ENCODE assay signal across 9 mouse cellular contexts in the genomic region with DNA sequence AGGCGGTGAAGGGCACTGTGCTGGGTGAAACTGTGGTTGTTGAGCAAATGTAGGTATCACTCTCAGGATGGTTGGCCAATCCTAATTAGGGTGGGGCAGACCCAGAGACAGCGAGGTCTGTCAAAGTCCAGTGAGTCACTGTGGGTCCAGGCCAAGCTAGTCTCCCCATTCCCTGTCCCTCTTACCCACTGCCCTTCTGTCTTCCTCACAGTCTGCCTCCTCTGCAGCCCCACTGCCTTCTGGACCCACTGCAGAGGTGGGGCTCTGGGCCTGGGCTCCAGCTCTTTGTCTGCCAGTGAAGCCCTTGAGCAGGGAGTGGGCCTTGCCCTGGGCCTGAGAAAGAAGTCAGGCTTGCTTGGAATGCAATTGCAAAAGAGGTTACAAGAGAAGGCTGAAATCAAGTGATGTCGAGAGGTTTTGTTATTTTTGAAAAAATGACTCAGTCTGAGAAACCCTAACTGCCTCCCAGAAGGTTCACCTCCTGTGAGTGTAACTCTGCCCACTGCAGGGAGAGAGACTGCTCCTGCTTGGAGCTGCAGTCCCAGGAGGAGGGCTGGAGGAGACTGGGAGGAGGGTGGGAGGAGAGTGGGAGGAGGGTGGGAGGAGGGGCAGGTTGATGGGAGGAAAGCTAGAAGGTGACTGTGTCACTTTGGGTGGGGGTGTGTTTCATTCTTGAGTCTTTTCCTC.
DNase-seq lines count a peak whose midpoint lies in the region; ATAC-seq lines count a peak whose summit lies in the region.
"Had no signal": no experiment of that assay in that cellular context is flagged by ENCODE, and none has a peak within 500 bp of the region (broad histone marks: within the 10 kb centered on the region; RNA-seq: fewer than 3 reads in every experiment).

No protein-coding gene starts in this region.

- peaks cover 5% of the 10 kb centered on the region; the same call in 1 of the 2 replicates for H3K4me1 ChIP-seq in midbrain, embryonic 11.5 days (ENCODE audit: control insufficient read depth, insufficient read depth, low read length)
- no peaks in the 10 kb centered on the region for H3K4me1 ChIP-seq in midbrain, embryonic 16.5 days (ENCODE audit: control insufficient read depth, insufficient read depth, low read length)
- peaks cover 7% of the 10 kb centered on the region; the same call in 1 of the 2 replicates for H3K4me1 ChIP-seq in embryonic facial prominence, embryonic 14.5 days (ENCODE audit: control insufficient read depth, insufficient read depth, low read length)
- peaks cover 10% of the 10 kb centered on the region for H3K4me1 ChIP-seq in limb, embryonic 15.5 days
- 0 out of 2 replicates have a peak, but pooled peaks cover 4% of the 10 kb centered on the region for H3K4me1 ChIP-seq in forebrain, embryonic 12.5 days

- 72% methylated on average over 3 of the region's 3 CpGs for WGBS in midbrain, embryonic 11.5 days
- 75% methylated on average over 3 of the region's 3 CpGs for WGBS in midbrain, embryonic 16.5 days
- WGBS in embryonic facial prominence, embryonic 14.5 days, result 56% methylated on average over 3 of the region's 3 CpGs
- WGBS in limb, embryonic 15.5 days, result 61% methylated on average over 3 of the region's 3 CpGs
- 69% methylated on average over 3 of the region's 3 CpGs for WGBS in forebrain, embryonic 12.5 days

- H3K4me3 ChIP-seq in midbrain, embryonic 11.5 days (ENCODE audit: low read depth, low read length), result no peak overlapping the region
- no peak overlapping the region for H3K4me3 ChIP-seq in midbrain, embryonic 16.5 days (ENCODE audit: low read depth, low read length)
- H3K4me3 ChIP-seq in embryonic facial prominence, embryonic 14.5 days (ENCODE audit: low read depth, low read length), result no peak overlapping the region
- no peak overlapping the region for H3K4me3 ChIP-seq in limb, embryonic 15.5 days
- H3K4me3 ChIP-seq in forebrain, embryonic 12.5 days (replicated peaks), result no peak overlapping the region

- no peaks in the 10 kb centered on the region for H3K36me3 ChIP-seq in midbrain, embryonic 11.5 days (ENCODE audit: control insufficient read depth, insufficient read depth, low read length)
- no peaks in the 10 kb centered on the region for H3K36me3 ChIP-seq in midbrain, embryonic 16.5 days (ENCODE audit: control insufficient read depth, insufficient read depth, low read length)
- no peaks in the 10 kb centered on the region for H3K36me3 ChIP-seq in embryonic facial prominence, embryonic 14.5 days (ENCODE audit: control insufficient read depth, insufficient read depth, low read length)
- H3K36me3 ChIP-seq in limb, embryonic 15.5 days, result no peaks in the 10 kb centered on the region
- H3K36me3 ChIP-seq in forebrain, embryonic 12.5 days (replicated peaks), result no peaks in the 10 kb centered on the region

- no peaks in the 10 kb centered on the region for H3K27me3 ChIP-seq in midbrain, embryonic 11.5 days (ENCODE audit: control insufficient read depth, insufficient read depth, low read length)
- H3K27me3 ChIP-seq in midbrain, embryonic 16.5 days (ENCODE audit: control insufficient read depth, insufficient read depth, low read depth, low read length), result no peaks in the 10 kb centered on the region
- no peaks in the 10 kb centered on the region for H3K27me3 ChIP-seq in embryonic facial prominence, embryonic 14.5 days (replicated peaks; ENCODE audit: control insufficient read depth, insufficient read depth, low read length)
- no peaks in the 10 kb centered on the region for H3K27me3 ChIP-seq in limb, embryonic 15.5 days
- H3K27me3 ChIP-seq in forebrain, embryonic 12.5 days, result no peaks in the 10 kb centered on the region

- H3K9me3 ChIP-seq in midbrain, embryonic 11.5 days (ENCODE audit: control insufficient read depth, low read length), result no peaks in the 10 kb centered on the region
- no peaks in the 10 kb centered on the region for H3K9me3 ChIP-seq in midbrain, embryonic 16.5 days (replicated peaks; ENCODE audit: control insufficient read depth, low read length, poor library complexity, severe bottlenecking)
- H3K9me3 ChIP-seq in embryonic facial prominence, embryonic 14.5 days (ENCODE audit: control insufficient read depth, low read length), result no peaks in the 10 kb centered on the region
- no peaks in the 10 kb centered on the region for H3K9me3 ChIP-seq in limb, embryonic 15.5 days
- no peaks in the 10 kb centered on the region for H3K9me3 ChIP-seq in forebrain, embryonic 12.5 days

- no peak overlapping the region for H3K9ac ChIP-seq in midbrain, embryonic 11.5 days (ENCODE audit: low read length)
- H3K9ac ChIP-seq in midbrain, embryonic 16.5 days (ENCODE audit: low read depth, low read length), result no peak overlapping the region
- no peak overlapping the region for H3K9ac ChIP-seq in embryonic facial prominence, embryonic 14.5 days (ENCODE audit: low read depth, low read length)
- no peak overlapping the region for H3K9ac ChIP-seq in limb, embryonic 15.5 days
- no peak overlapping the region for H3K9ac ChIP-seq in forebrain, embryonic 12.5 days
- H3K9ac ChIP-seq: hindbrain, embryonic 14.5 days had no signal

- DNase-seq in midbrain, embryonic 11.5 days (ENCODE audit: low spot score, missing footprints), result peak; percentile 84
- DNase-seq in embryonic facial prominence, embryonic 14.5 days (ENCODE audit: low spot score), result peak; percentile 50
- peak; percentile 48 for DNase-seq in urinary bladder, postnatal 25 days (ENCODE audit: low spot score)
- no peak for DNase-seq in right cerebral cortex, adult 18-20 months

- no peak for ATAC-seq in midbrain, embryonic 11.5 days (ENCODE audit: low FRiP score)
- ATAC-seq in midbrain, embryonic 16.5 days, result no peak
- ATAC-seq in embryonic facial prominence, embryonic 14.5 days (ENCODE audit: low read depth), result peak; percentile 56; the same call in 1 of the 2 replicates
- ATAC-seq in limb, embryonic 15.5 days (ENCODE audit: insufficient number of reproducible peaks, low FRiP score, low TSS enrichment, low read depth), result no peak
- no peak for ATAC-seq in erythroid progenitor cell, adult 5-6 weeks (replicated peaks; ENCODE audit: low FRiP score, poor library complexity, severe bottlenecking)
- no peak for ATAC-seq in forebrain, embryonic 12.5 days (ENCODE audit: low FRiP score)

- H3K27ac ChIP-seq in midbrain, embryonic 11.5 days (ENCODE audit: low read depth, low read length), result no peak overlapping the region
- H3K27ac ChIP-seq in midbrain, embryonic 16.5 days (ENCODE audit: low read length), result no peak overlapping the region
- H3K27ac ChIP-seq in embryonic facial prominence, embryonic 14.5 days (replicated peaks; ENCODE audit: low read depth, low read length), result no peak overlapping the region; the same call in 1 of the 2 replicates
- H3K27ac ChIP-seq in limb, embryonic 15.5 days, result peak overlapping the region; percentile 22
- H3K27ac ChIP-seq in forebrain, embryonic 12.5 days, result no peak overlapping the region
- H3K27ac ChIP-seq: hindbrain, embryonic 14.5 days had no signal

- H3K4me2 ChIP-seq in midbrain, embryonic 11.5 days, result no peak overlapping the region
- H3K4me2 ChIP-seq in midbrain, embryonic 16.5 days (ENCODE audit: low read length), result no peak overlapping the region
- H3K4me2 ChIP-seq in embryonic facial prominence, embryonic 14.5 days (ENCODE audit: low read depth, low read length), result no peak overlapping the region
- H3K4me2 ChIP-seq in limb, embryonic 15.5 days, result no peak overlapping the region
- no peak overlapping the region for H3K4me2 ChIP-seq in forebrain, embryonic 12.5 days
- H3K4me2 ChIP-seq: hindbrain, embryonic 14.5 days had no signal
